Mouse (Mus musculus) hematopoietic stem cell, adult 5-6 weeks (primary cell): ENCODE results near the gene Matn4. TPM values are rescaled to one million over a fixed set of nuclear protein-coding genes. Genes with fewer than 3 reads are reported as not detected.

Experiments
- ATAC-seq, 2 experiments: fragments of 125-278 bp in 1 of 2; replicated peaks in 1 of 2; 2 replicates each; pipeline ENCODE4 v1.8.0; 2016 to 2017; ENCODE audit warnings: inconsistent platforms in 2 of 2, mild to moderate bottlenecking in 2 of 2, moderate number of reproducible peaks in 2 of 2, low read depth in 1 of 2, moderate TSS enrichment in 1 of 2; ENCODE audit not compliant: low FRiP score in 2 of 2, poor library complexity in 2 of 2, severe bottlenecking in 2 of 2, insufficient read depth in 1 of 2, low TSS enrichment in 1 of 2
- total RNA-seq: library from RNA; stranded (forward); fragments of 172-1452, 232-1000 nt; gene quantifications from 2 replicates; pipeline ENCODE4 v1.2.3, GENCODE M21; 2017

The Matn4 gene
- total RNA-seq, 1 experiment from 2014 or later = not detected

- peak; percentile 91 to 95 for ATAC-seq
These were observed 15.5 kb downstream of the Matn4 start for GRCm38 (mm10) chr2:164389499-164389898.

DNA sequence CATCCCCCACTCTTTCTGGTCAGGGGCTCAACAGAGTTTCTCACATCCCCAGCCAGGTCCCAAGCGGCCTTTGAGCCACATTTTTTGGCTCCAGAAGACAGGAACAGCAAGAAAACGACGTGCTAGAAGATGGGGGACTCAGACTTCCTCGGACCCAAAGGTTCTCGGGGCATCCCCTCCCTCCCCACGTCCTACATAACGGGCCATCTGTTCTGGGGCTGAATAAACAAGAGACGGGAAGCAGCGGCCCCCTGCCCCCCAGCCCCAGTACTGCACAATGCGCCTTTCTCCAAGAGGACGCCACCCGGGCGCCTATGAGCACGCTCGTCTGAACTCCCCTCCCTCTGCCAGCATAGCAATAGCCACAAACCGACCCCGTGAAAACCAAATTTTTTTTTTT is 15.9 kb downstream of the Matn4 start, which contains the start of gene Slpi:
Gene Slpi (minus strand): TSS at position 76 of the 400 bp plus-strand sequence.
- no peak for ATAC-seq

DNA sequence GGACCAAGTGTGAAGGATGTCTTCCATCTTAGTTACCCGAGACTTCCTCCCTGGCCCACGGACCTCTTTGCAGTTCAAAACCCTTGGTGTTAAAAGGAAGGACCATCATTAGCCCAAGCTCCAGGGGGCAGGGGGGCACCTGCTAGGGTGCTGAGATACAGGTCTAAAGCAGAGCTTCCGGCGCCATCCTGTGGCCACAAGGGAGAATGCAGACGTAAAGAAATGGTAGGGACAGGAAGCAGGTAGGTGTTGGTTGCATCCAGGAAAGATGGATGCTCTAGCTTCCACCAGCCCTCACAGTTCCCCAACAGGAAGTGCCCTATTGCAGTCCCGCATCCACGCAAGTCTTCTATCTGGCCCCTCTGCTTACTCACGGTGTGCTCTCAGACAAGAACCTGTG is 18.0 kb downstream of the Matn4 start:
- ATAC-seq = peak; percentile 35 to 61

GRCm38 (mm10) chr2:164385927-164386763 is 18.8 kb downstream of the Matn4 start:
- no peak for ATAC-seq

GRCm38 (mm10) chr2:164383656-164384399 is 21.1 kb downstream of the Matn4 start:
- no peak for ATAC-seq

DNA sequence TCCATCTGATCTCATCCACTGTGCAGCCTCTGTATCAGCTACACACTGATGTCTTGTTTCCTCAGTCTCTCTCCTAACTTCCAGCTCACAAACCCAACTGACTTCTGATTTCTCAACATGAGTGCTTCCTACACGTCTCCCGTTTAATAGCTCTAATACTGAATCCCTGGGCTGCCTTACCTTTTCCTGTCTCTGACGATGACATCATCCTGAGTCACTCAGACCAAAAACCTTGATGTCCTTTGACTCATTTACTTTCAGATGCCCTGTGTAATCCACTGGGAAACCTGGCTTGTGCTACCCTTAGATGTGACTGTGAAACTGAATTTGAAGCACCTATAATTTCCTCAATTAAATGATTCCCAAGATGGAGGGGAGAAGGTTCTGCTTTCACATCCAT is 22.0 kb downstream of the Matn4 start:
- no peak for ATAC-seq

GRCm38 (mm10) chr2:164381726-164382125 is 23.2 kb downstream of the Matn4 start:
- no peak for ATAC-seq

DNA sequence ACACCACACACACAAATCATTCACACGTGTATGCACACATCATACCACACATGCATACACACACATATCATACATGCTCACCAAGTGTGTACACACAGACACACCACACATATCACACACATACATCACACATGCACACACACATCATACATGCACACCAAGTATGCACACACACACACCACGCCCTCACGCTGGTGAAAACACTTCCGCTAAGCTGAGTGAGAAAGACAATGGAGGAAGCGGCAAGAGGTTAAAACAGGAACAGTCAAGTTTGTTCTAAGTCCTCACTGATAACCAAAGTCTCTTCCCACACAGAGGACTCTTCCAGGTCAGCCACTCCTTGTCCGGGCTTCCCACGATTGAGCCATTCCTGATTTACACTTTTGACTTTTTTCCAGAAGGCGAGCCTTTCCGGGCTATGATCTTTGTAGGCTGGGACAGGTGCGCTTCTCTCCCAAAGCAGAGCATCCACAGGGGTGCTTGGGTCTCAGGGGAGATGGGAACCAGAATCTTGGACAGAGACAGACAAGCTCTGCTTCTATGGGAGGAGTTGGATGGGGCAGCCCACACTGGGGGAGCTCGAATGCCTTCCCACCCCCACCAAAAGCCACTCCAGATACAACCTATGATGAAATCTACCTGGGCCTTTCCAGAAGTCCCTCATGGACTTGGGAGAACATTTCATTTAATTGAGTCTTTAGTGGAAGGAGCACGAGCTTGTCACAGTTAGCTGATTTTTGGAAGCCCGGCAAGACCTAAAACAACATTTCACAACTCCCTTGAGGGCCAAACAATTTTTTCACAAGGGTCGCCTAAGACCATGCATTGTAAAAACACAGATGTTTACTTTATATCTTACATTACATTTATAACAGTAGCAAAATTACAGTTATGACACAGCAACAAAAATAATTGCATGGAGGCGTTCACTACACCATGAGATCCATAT is 27.2 kb downstream of the Matn4 start:
- ATAC-seq = peak in 1 of 2 experiments; percentile 23; a peak in 1 of 4 replicates

DNA sequence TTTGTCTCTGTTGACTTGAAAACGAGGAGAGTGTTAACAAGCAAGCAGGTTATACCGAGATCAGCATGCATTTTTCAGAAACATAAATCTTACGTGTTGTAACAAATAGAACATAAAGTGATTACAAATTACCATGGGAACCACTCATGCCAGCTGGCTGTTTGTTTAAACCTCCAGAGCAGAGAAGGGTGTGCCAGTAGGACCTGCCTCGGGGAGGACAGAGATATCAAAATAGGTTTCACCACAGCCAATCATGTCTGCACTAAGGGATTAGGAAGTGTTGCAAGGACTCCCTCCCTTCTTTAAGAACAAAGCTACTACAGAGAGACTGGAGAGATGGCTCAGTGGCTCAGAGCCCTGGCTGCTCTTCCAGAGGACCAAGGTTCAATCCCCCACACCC is 31.8 kb downstream of the Matn4 start:
- ATAC-seq = peak in 1 of 2 experiments; percentile 73; a peak in 2 of 4 replicates

GRCm38 (mm10) chr2:164372408-164373053 is 32.4 kb downstream of the Matn4 start:
- ATAC-seq = peak; percentile 57 to 89; a peak in 3 of 4 replicates

GRCm38 (mm10) chr2:164371371-164371770 is 33.6 kb downstream of the Matn4 start:
- ATAC-seq = no peak

GRCm38 (mm10) chr2:164368620-164369105 is 36.3 kb downstream of the Matn4 start:
- ATAC-seq = 0 out of 4 replicates have a peak, but pooled peaks of 1 of the 2 experiments have one; percentile 55

DNA sequence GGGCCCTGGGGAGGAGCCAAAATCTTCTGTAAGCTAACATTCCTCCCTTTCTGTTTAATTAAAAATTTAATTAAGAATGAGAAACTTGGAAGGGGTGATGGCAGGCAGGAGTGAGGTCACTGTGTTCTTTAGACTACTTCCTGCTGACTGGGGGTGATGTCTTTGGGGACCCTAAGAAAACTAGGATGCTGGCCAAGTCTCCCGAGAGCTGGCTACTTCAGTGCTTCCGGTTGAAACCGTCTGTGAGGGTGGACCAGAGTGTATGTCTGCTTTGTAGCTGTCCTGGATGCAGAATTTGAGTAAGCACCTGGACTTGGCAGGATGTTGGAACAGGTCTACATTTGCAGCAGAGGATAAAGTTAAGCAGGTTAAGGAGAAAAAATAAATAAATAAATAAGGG is 38.0 kb downstream of the Matn4 start:
- ATAC-seq = no peak

DNA sequence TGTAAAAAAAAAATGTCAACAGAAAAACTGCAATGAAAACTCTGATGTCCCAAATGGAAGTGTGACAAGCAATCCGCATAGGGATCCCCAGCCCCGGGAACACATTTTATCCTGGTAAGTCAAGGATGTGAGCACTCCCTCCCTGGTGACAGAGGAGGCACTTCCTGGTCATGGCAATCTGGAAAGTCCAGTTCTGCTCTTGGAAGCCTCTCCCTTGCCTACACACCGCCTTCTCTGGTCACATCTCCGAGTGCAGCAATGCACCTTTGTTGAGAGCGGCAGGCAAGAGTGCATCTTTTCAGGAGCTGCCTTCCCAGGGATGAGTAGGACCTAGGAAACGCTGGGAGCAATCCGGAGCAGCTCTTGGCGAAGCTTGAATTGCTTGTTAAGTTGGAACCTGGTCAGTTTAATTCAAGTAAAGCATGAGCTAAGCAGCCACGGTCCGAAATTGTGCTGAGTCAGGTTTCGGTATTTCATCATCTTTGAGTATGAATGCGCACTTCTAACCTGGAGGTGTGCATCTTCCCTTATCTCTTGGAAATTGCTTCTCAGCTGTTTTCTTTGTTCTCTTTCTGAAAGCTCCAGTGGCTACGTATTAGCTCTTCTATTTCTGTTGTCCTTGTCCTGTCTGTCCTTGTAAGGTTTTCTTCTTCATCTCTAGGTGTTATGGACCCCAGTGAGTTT is 43.8 kb downstream of the Matn4 start:
- ATAC-seq = no peak

GRCm38 (mm10) chr2:164359668-164360067 is 45.3 kb downstream of the Matn4 start:
- 0 out of 4 replicates have a peak, but pooled peaks of 1 of the 2 experiments have one; percentile 15 for ATAC-seq

- ATAC-seq = no peak
These were observed 45.9 kb downstream of the Matn4 start for GRCm38 (mm10) chr2:164359031-164359430.
